In genomic region chr19:28569856-28570255, GRCm38 (mm10) we compare ENCODE assay signal across 32 mouse cellular contexts.
DNase-seq lines count a peak whose midpoint lies in the region; ATAC-seq and TF ChIP-seq lines count a peak whose summit lies in the region.
"Had no signal": no experiment of that assay in that cellular context is flagged by ENCODE, and none has a peak within 500 bp of the region (broad histone marks: within the 10 kb centered on the region; RNA-seq: fewer than 3 reads in every experiment).

No protein-coding gene starts in this region.

- no peak overlapping the region for H3K27ac ChIP-seq in liver, adult 2 months (replicated peaks; ENCODE audit: insufficient read depth, low read depth, low read length)
- no peak overlapping the region for H3K27ac ChIP-seq in liver, embryonic 11.5 days (ENCODE audit: low read depth, low read length)
- H3K27ac ChIP-seq in stomach, postnatal 0 days (replicated peaks), result no peak overlapping the region
- H3K27ac ChIP-seq: embryonic facial prominence, embryonic 10.5 days; embryonic facial prominence, embryonic 15.5 days; forebrain, embryonic 12.5 days; heart, embryonic 10.5 days; heart, embryonic 15.5 days; hindbrain, embryonic 12.5 days; left cerebral cortex, adult 2 months; limb, embryonic 13.5 days; liver, embryonic 13.5 days; midbrain, embryonic 12.5 days; neural tube, embryonic 13.5 days had no signal

- TF ChIP-seq CTCF in liver, adult 2 months (IDR thresholded peaks at IDR 0.05; ENCODE audit: low read depth, low read length), result no peak
- no peak for TF ChIP-seq CTCF in stomach, postnatal 0 days (IDR thresholded peaks at IDR 0.05; ENCODE audit: low read depth)

- no peaks in the 10 kb centered on the region for H3K4me1 ChIP-seq in liver, adult 2 months (ENCODE audit: control insufficient read depth, insufficient read depth, low read length)
- H3K4me1 ChIP-seq in liver, embryonic 11.5 days (replicated peaks; ENCODE audit: control insufficient read depth, insufficient read depth, low read length), result no peaks in the 10 kb centered on the region
- no peaks in the 10 kb centered on the region for H3K4me1 ChIP-seq in stomach, postnatal 0 days (replicated peaks; ENCODE audit: control insufficient read depth, insufficient read depth)
- H3K4me1 ChIP-seq: heart, embryonic 10.5 days; heart, embryonic 15.5 days; liver, embryonic 13.5 days had no signal

- H3K79me2 ChIP-seq in liver, adult 2 months (ENCODE audit: control insufficient read depth, insufficient read depth, low read length), result no peaks in the 10 kb centered on the region

- ATAC-seq in liver, embryonic 11.5 days (replicated peaks; ENCODE audit: low FRiP score), result no peak
- ATAC-seq in stomach, postnatal 0 days (ENCODE audit: low FRiP score, low TSS enrichment), result no peak
- ATAC-seq: activated CD4-positive, CD25-positive, alpha-beta regulatory T cell, adult 4 months; forebrain, postnatal 0 days; intestine, embryonic 16.5 days; lung, postnatal 0 days had no signal

- TF ChIP-seq POLR2A in liver, adult 2 months (IDR thresholded peaks at IDR 0.05; ENCODE audit: extremely low read depth, insufficient read depth, low read length), result no peak

- H3K4me2 ChIP-seq in liver, embryonic 11.5 days, result no peak overlapping the region
- H3K4me2 ChIP-seq in stomach, postnatal 0 days (replicated peaks; ENCODE audit: low read depth), result no peak overlapping the region
- H3K4me2 ChIP-seq: embryonic facial prominence, embryonic 15.5 days; forebrain, embryonic 12.5 days; heart, embryonic 15.5 days; hindbrain, embryonic 12.5 days; limb, embryonic 13.5 days; liver, embryonic 13.5 days; midbrain, embryonic 12.5 days; neural tube, embryonic 13.5 days had no signal

- WGBS in liver, adult 2 months, result 11% methylated on average over 3 of the region's 3 CpGs
- 85% methylated on average over 3 of the region's 3 CpGs for WGBS in liver, embryonic 11.5 days
- 77% methylated on average over 3 of the region's 3 CpGs for WGBS in stomach, postnatal 0 days

- no peak overlapping the region for H3K4me3 ChIP-seq in liver, adult 2 months (ENCODE audit: insufficient read depth, low read depth, low read length)
- no peak overlapping the region for H3K4me3 ChIP-seq in liver, embryonic 11.5 days (ENCODE audit: low read depth, low read length)
- H3K4me3 ChIP-seq in stomach, postnatal 0 days (ENCODE audit: low read depth, low read length), result no peak overlapping the region
- H3K4me3 ChIP-seq: embryonic facial prominence, embryonic 10.5 days; embryonic facial prominence, embryonic 15.5 days; forebrain, embryonic 12.5 days; heart, embryonic 10.5 days; heart, embryonic 15.5 days; hindbrain, embryonic 12.5 days; left cerebral cortex, adult 2 months; limb, embryonic 13.5 days; liver, embryonic 13.5 days; megakaryocyte, embryonic 14.5 days; midbrain, embryonic 12.5 days; myocyte; neural tube, embryonic 13.5 days had no signal

- H3K9me3 ChIP-seq in liver, embryonic 11.5 days (ENCODE audit: control insufficient read depth, low read length), result no peaks in the 10 kb centered on the region
- H3K9me3 ChIP-seq in stomach, postnatal 0 days (ENCODE audit: control insufficient read depth, low read length), result no peaks in the 10 kb centered on the region
- H3K9me3 ChIP-seq: embryonic facial prominence, embryonic 10.5 days; embryonic facial prominence, embryonic 15.5 days; forebrain, embryonic 12.5 days; heart, embryonic 10.5 days; heart, embryonic 15.5 days; hindbrain, embryonic 12.5 days; limb, embryonic 13.5 days; liver, embryonic 13.5 days; megakaryocyte, embryonic 14.5 days; midbrain, embryonic 12.5 days; neural tube, embryonic 13.5 days had no signal

- H3K36me3 ChIP-seq in liver, adult 2 months (ENCODE audit: control insufficient read depth, insufficient read depth, low read length), result no peaks in the 10 kb centered on the region
- H3K36me3 ChIP-seq in liver, embryonic 11.5 days (ENCODE audit: control insufficient read depth, insufficient read depth, low read length), result no peaks in the 10 kb centered on the region
- no peaks in the 10 kb centered on the region for H3K36me3 ChIP-seq in stomach, postnatal 0 days (ENCODE audit: control insufficient read depth, insufficient read depth, low read length)
- H3K36me3 ChIP-seq: embryonic facial prominence, embryonic 10.5 days; embryonic facial prominence, embryonic 15.5 days; forebrain, embryonic 12.5 days; heart, embryonic 10.5 days; heart, embryonic 15.5 days; hindbrain, embryonic 12.5 days; limb, embryonic 13.5 days; liver, embryonic 13.5 days; midbrain, embryonic 12.5 days; neural tube, embryonic 13.5 days had no signal

- no peak for TF ChIP-seq EP300 in stomach, postnatal 0 days (optimal IDR thresholded peaks at IDR 0.05)

- peak; percentile 86 for DNase-seq in heart, adult 11 months
- no peak for DNase-seq in heart, postnatal 4 days
- DNase-seq in liver, adult 2 months (ENCODE audit: extremely low read depth, low read depth, low spot score), result peak; percentile 77
- no peak for DNase-seq in liver, embryonic 11.5 days (ENCODE audit: low spot score)
- DNase-seq in kidney, adult 8-10 months, result peak; percentile 63 to 72
- peak; percentile 69 to 80 for DNase-seq in kidney, postnatal 36 days
- no peak for DNase-seq in stomach, postnatal 0 days (ENCODE audit: low spot score)
- DNase-seq: B cell, adult 2 months; cerebellum, adult 8-10 months; cerebellum, postnatal 25 days; forebrain, postnatal 0 days; gastrocnemius, postnatal 10 days; liver, embryonic 13.5 days; lung, adult 18-20 months; lung, postnatal 4 days; retina, postnatal 1 day; right cerebral cortex, postnatal 14 days had no signal

- no peak overlapping the region for H3K9ac ChIP-seq in liver, adult 2 months (ENCODE audit: low read depth, low read length)
- no peak overlapping the region for H3K9ac ChIP-seq in liver, embryonic 11.5 days (ENCODE audit: low read depth, low read length)
- H3K9ac ChIP-seq in stomach, postnatal 0 days (ENCODE audit: low read length), result no peak overlapping the region
- H3K9ac ChIP-seq: embryonic facial prominence, embryonic 15.5 days; forebrain, embryonic 12.5 days; forebrain, postnatal 0 days; heart, embryonic 15.5 days; hindbrain, embryonic 12.5 days; limb, embryonic 13.5 days; liver, embryonic 13.5 days; midbrain, embryonic 12.5 days; neural tube, embryonic 13.5 days had no signal

- H3K27me3 ChIP-seq in liver, adult 2 months (ENCODE audit: control insufficient read depth, insufficient read depth, low read length), result no peaks in the 10 kb centered on the region
- no peaks in the 10 kb centered on the region for H3K27me3 ChIP-seq in liver, embryonic 11.5 days (replicated peaks; ENCODE audit: control insufficient read depth, insufficient read depth, low read length)
- no peaks in the 10 kb centered on the region for H3K27me3 ChIP-seq in stomach, postnatal 0 days (ENCODE audit: control insufficient read depth, insufficient read depth, low read length)
- H3K27me3 ChIP-seq: embryonic facial prominence, embryonic 15.5 days; heart, embryonic 15.5 days; hindbrain, embryonic 12.5 days; limb, embryonic 13.5 days; liver, embryonic 13.5 days; megakaryocyte, embryonic 14.5 days; neural tube, embryonic 13.5 days had no signal

Comparison
In these comparisons a context has a peak if more than half of its experiments do, and no peak if none do; other contexts are left out.
1. DNase-seq: peak in heart, adult 11 months (single experiment), liver, adult 2 months (single experiment), kidney, adult 8-10 months (2 of 2) and kidney, postnatal 36 days (2 of 2); none in heart, postnatal 4 days (single experiment), liver, embryonic 11.5 days (single experiment) and stomach, postnatal 0 days (single experiment).